Mouse (Mus musculus) ES-E14 (cell line): ENCODE data around the gene Tbx19. TPM values are rescaled to one million over a fixed set of nuclear protein-coding genes. Genes with fewer than 3 reads are reported as not detected.

Source experiments
- DNase-seq: peaks from one replicate; pipeline ENCODE4 v3.0.0-alpha.2; 2013; ENCODE audit warnings: low read depth, low spot score
- H3K27ac ChIP-seq: 2 replicates; pipeline ENCODE4 v1.5.1; 2012; ENCODE audit warnings: low read depth, mild to moderate bottlenecking, low read length, moderate library complexity, mixed read lengths; ENCODE audit not compliant: poor library complexity, insufficient read depth, severe bottlenecking
- H3K36me3 ChIP-seq: 2 replicates; pipeline ENCODE4 v1.6.1; 2012; ENCODE audit warnings: mild to moderate bottlenecking, low read length, moderate library complexity, mixed read lengths; ENCODE audit not compliant: control insufficient read depth, poor library complexity, insufficient read depth, severe bottlenecking
- H3K4me1 ChIP-seq, 2 experiments: fragments of 150-350 bp in 1 of 2; sonication (generic) in 1 of 2; 2 replicates each; pipeline ENCODE4 v1.6.1; 2012; ENCODE audit warnings: low read length in 2 of 2, mild to moderate bottlenecking in 1 of 2, mixed read lengths in 1 of 2; ENCODE audit not compliant: control insufficient read depth in 2 of 2, insufficient read depth in 2 of 2, poor library complexity in 1 of 2
- H3K4me3 ChIP-seq, 2 experiments: fragments of 150-350 bp in 1 of 2; sonication (generic) in 1 of 2; 2 replicates each; pipeline ENCODE4 v1.5.1; 2012; ENCODE audit warnings: low read length in 2 of 2, low read depth in 1 of 2, mild to moderate bottlenecking in 1 of 2, mixed read lengths in 1 of 2; ENCODE audit not compliant: insufficient read depth in 1 of 2, poor library complexity in 1 of 2, severe bottlenecking in 1 of 2
- H3K9ac ChIP-seq: 2 replicates; pipeline ENCODE4 v1.6.1; 2012; ENCODE audit warnings: low read depth, mild to moderate bottlenecking, low read length, mixed read lengths; ENCODE audit not compliant: poor library complexity, insufficient read depth, severe bottlenecking
- H3K9me3 ChIP-seq: fragments of 150-350 bp; sonication (generic); 2 replicates; pipeline ENCODE4 v1.6.1; 2012; ENCODE audit warnings: low read depth, mild to moderate bottlenecking, low read length; ENCODE audit not compliant: control insufficient read depth, insufficient read depth
- CHD2 ChIP-seq: IDR thresholded peaks from 2 replicates; pipeline ENCODE4 v1.6.1; 2014; ENCODE audit warnings: mild to moderate bottlenecking, low read depth, low read length, inconsistent platforms
- HCFC1 ChIP-seq: IDR thresholded peaks from 2 replicates; pipeline ENCODE4 v1.6.1; 2012; ENCODE audit warnings: low read length, inconsistent platforms, borderline replicate concordance; ENCODE audit not compliant: insufficient read depth
- MAFK ChIP-seq: IDR thresholded peaks from 2 replicates; pipeline ENCODE4 v1.6.1; 2014; ENCODE audit warnings: mild to moderate bottlenecking, low read depth, low read length, inconsistent platforms; ENCODE audit not compliant: insufficient read depth
- ZC3H11A ChIP-seq: IDR thresholded peaks from 2 replicates; pipeline ENCODE4 v1.6.1; 2012; ENCODE audit warnings: low read depth, mild to moderate bottlenecking, inconsistent platforms, low read length, borderline replicate concordance
- ZNF384 ChIP-seq: IDR thresholded peaks from 2 replicates; pipeline ENCODE4 v1.6.1; 2012; ENCODE audit warnings: low read depth, low read length, inconsistent platforms
- in situ Hi-C, 2 experiments: fragments of 600-800 bp; cut with MboI; formaldehyde crosslinking; loops; one replicate each; pipeline ENCODE4 v1.15.1; 2025; ENCODE audit warnings: low sequenced_read_pairs in 2 of 2, inconsistent platforms in 1 of 2; ENCODE audit not compliant: unreplicated experiment in 2 of 2
- total RNA-seq: library from RNA; depleted of rRNA; stranded (reverse); fragments of 300-350 nt; gene quantifications from 2 replicates; pipeline ENCODE4 v1.2.3, GENCODE M21; 2012

The Tbx19 gene
- total RNA-seq, 1 experiment: not detected

- in situ Hi-C loops: no loop called here
- Histone ChIP-seq H3K4me1 (peaks cover 0 to 4% of the 10 kb centered on the region in 2 experiments; a peak in 2 of 4 replicates), H3K36me3 (no peaks in the 10 kb centered on the region), H3K27ac (no peak overlapping the region), H3K9ac (no peak overlapping the region), H3K4me3 (no peak overlapping the region), H3K9me3 (no peaks in the 10 kb centered on the region)
- no peak for DNase-seq
- TF ChIP-seq CHD2 (no peak), ZNF384 (no peak), MAFK (no peak), HCFC1 (no peak), ZC3H11A (no peak)
Observed at GRCm38 (mm10) chr1:165199639-165200038, 39.1 kb upstream of the Tbx19 start.

GRCm38 (mm10) chr1:165198951-165199350 lies 38.4 kb upstream of the Tbx19 start:
- no peak for DNase-seq
- Histone ChIP-seq H3K9me3 (no peaks in the 10 kb centered on the region), H3K4me3 (no peak overlapping the region), H3K36me3 (no peaks in the 10 kb centered on the region), H3K9ac (no peak overlapping the region), H3K4me1 (peaks cover 0 to 4% of the 10 kb centered on the region in 2 experiments; a peak in 2 of 4 replicates), H3K27ac (no peak overlapping the region)
- no peak for TF ChIP-seq CHD2
- TF ChIP-seq ZC3H11A: no peak
- no peak for TF ChIP-seq MAFK
- no peak for TF ChIP-seq HCFC1
- TF ChIP-seq ZNF384: no peak
- in situ Hi-C loops: no loop called here

- DNase-seq: no peak
- Histone ChIP-seq H3K9me3 (no peaks in the 10 kb centered on the region), H3K36me3 (no peaks in the 10 kb centered on the region), H3K27ac (no peak overlapping the region), H3K4me3 (no peak overlapping the region), H3K4me1 (peaks cover 4% of the 10 kb centered on the region in 2 experiments), H3K9ac (no peak overlapping the region)
- TF ChIP-seq CHD2 (no peak), ZC3H11A (no peak), HCFC1 (no peak), ZNF384 (no peak), MAFK (no peak)
- in situ Hi-C loops: no loop called here
Observed at GRCm38 (mm10) chr1:165197875-165198274, 37.3 kb upstream of the Tbx19 start.

- Histone ChIP-seq H3K36me3 (no peaks in the 10 kb centered on the region), H3K9ac (no peak overlapping the region), H3K9me3 (no peaks in the 10 kb centered on the region), H3K27ac (no peak overlapping the region), H3K4me3 (no peak overlapping the region), H3K4me1 (peaks cover 4% of the 10 kb centered on the region in 2 experiments)
- DNase-seq: no peak
- TF ChIP-seq ZC3H11A (no peak), CHD2 (no peak), HCFC1 (no peak), MAFK (no peak), ZNF384 (no peak)
- in situ Hi-C loops: no loop called here
Observed at GRCm38 (mm10) chr1:165195396-165195960, 34.9 kb upstream of the Tbx19 start.

GRCm38 (mm10) chr1:165194662-165195013 lies 34.1 kb upstream of the Tbx19 start:
- no peak overlapping the region for H3K27ac ChIP-seq

More at GRCm38 (mm10) chr1:165194662-165195013, 34.1 kb upstream of the Tbx19 start:
- no peak for DNase-seq
- H3K9ac ChIP-seq: peak overlapping the region; percentile 69
- in situ Hi-C loops: no loop called here
- TF ChIP-seq CHD2 (no peak), ZC3H11A (no peak), MAFK (no peak), HCFC1 (no peak), ZNF384 (no peak)
- H3K4me1 ChIP-seq: peaks cover 4 to 8% of the 10 kb centered on the region in 2 experiments
- H3K36me3 ChIP-seq: no peaks in the 10 kb centered on the region
- H3K4me3 ChIP-seq: peak overlapping the region; percentile 76 to 94
- no peaks in the 10 kb centered on the region for H3K9me3 ChIP-seq
